Mouse (Mus musculus): ENCODE measurements around the gene Tspear. TPM values are rescaled to one million over a fixed set of nuclear protein-coding genes. Genes with fewer than 3 reads are reported as not detected.
"Not testable (repeated sequence)": the region's sequence is repeated elsewhere in the genome, so short reads cannot be mapped to it uniquely, and the experiment has no call there.

Gene Tspear
- polyA plus RNA-seq, 1 experiment = 0.07 TPM

- TF ChIP-seq POLR2A (IDR thresholded peaks at IDR 0.05; ENCODE audit: control insufficient read depth, low read depth, low read length) = no peak
- no peak for TF ChIP-seq CTCF (IDR thresholded peaks at IDR 0.05; ENCODE audit: control insufficient read depth, insufficient read depth, insufficient replicate concordance, low read depth, low read length)
- Histone ChIP-seq H3K36me3 (ENCODE audit: control insufficient read depth, insufficient read depth, low read length) (no peaks in the 10 kb centered on the region), H3K27me3 (ENCODE audit: control insufficient read depth, insufficient read depth, low read length) (no peaks in the 10 kb centered on the region), H3K27ac (ENCODE audit: control insufficient read depth, insufficient read depth, low read depth, low read length) (no peak overlapping the region), H3K4me3 (ENCODE audit: control insufficient read depth, low read depth, low read length) (no peak overlapping the region), H3K4me1 (ENCODE audit: control insufficient read depth, insufficient read depth, low read length) (no peaks in the 10 kb centered on the region)
Measured at GRCm38 (mm10) chr10:77738929-77739328, 52.6 kb downstream of the Tspear start.

GRCm38 (mm10) chr10:77741924-77742688 is 55.7 kb downstream of the Tspear start, which contains the start of gene Gm18596:
Gene Gm18596 (minus strand): TSS chr10:77742638.
- not testable (repeated sequence) for H3K4me3 ChIP-seq (ENCODE audit: control insufficient read depth, low read depth, low read length); H3K27ac ChIP-seq (ENCODE audit: control insufficient read depth, insufficient read depth, low read depth, low read length); H3K36me3 ChIP-seq (ENCODE audit: control insufficient read depth, insufficient read depth, low read length); H3K4me1 ChIP-seq (ENCODE audit: control insufficient read depth, insufficient read depth, low read length); H3K27me3 ChIP-seq (ENCODE audit: control insufficient read depth, insufficient read depth, low read length)

GRCm38 (mm10) chr10:77750686-77751085 is 64.3 kb downstream of the Tspear start:
- not testable (repeated sequence) for H3K36me3 ChIP-seq (ENCODE audit: control insufficient read depth, insufficient read depth, low read length); H3K4me3 ChIP-seq (ENCODE audit: control insufficient read depth, low read depth, low read length); H3K4me1 ChIP-seq (ENCODE audit: control insufficient read depth, insufficient read depth, low read length); H3K27ac ChIP-seq (ENCODE audit: control insufficient read depth, insufficient read depth, low read depth, low read length); H3K27me3 ChIP-seq (ENCODE audit: control insufficient read depth, insufficient read depth, low read length)

- H3K36me3 ChIP-seq (ENCODE audit: control insufficient read depth, insufficient read depth, low read length); H3K27me3 ChIP-seq (ENCODE audit: control insufficient read depth, insufficient read depth, low read length); H3K27ac ChIP-seq (ENCODE audit: control insufficient read depth, insufficient read depth, low read depth, low read length); H3K4me3 ChIP-seq (ENCODE audit: control insufficient read depth, low read depth, low read length); H3K4me1 ChIP-seq (ENCODE audit: control insufficient read depth, insufficient read depth, low read length): not testable (repeated sequence)
Measured at GRCm38 (mm10) chr10:77751254-77751653, 64.9 kb downstream of the Tspear start, which contains the start of gene Gm9736. Gene Gm9736 (minus strand): TSS chr10:77751354.

GRCm38 (mm10) chr10:77752312-77752711 is 65.9 kb downstream of the Tspear start:
- H3K36me3 ChIP-seq (ENCODE audit: control insufficient read depth, insufficient read depth, low read length); H3K27ac ChIP-seq (ENCODE audit: control insufficient read depth, insufficient read depth, low read depth, low read length); H3K4me1 ChIP-seq (ENCODE audit: control insufficient read depth, insufficient read depth, low read length); H3K4me3 ChIP-seq (ENCODE audit: control insufficient read depth, low read depth, low read length); H3K27me3 ChIP-seq (ENCODE audit: control insufficient read depth, insufficient read depth, low read length): not testable (repeated sequence)

- TF ChIP-seq CTCF (IDR thresholded peaks at IDR 0.05; ENCODE audit: control insufficient read depth, insufficient read depth, insufficient replicate concordance, low read depth, low read length) (no peak), POLR2A (IDR thresholded peaks at IDR 0.05; ENCODE audit: control insufficient read depth, low read depth, low read length) (no peak)
- H3K36me3 ChIP-seq (ENCODE audit: control insufficient read depth, insufficient read depth, low read length) = no peaks in the 10 kb centered on the region
- H3K27ac ChIP-seq (ENCODE audit: control insufficient read depth, insufficient read depth, low read depth, low read length) = no peak overlapping the region
- no peak overlapping the region for H3K4me3 ChIP-seq (ENCODE audit: control insufficient read depth, low read depth, low read length)
- H3K4me1 ChIP-seq (ENCODE audit: control insufficient read depth, insufficient read depth, low read length) = no peaks in the 10 kb centered on the region
- no peaks in the 10 kb centered on the region for H3K27me3 ChIP-seq (ENCODE audit: control insufficient read depth, insufficient read depth, low read length)
Measured at GRCm38 (mm10) chr10:77753448-77753847, 67.1 kb downstream of the Tspear start.

GRCm38 (mm10) chr10:77759582-77759981 is 73.2 kb downstream of the Tspear start, which contains the start of gene Gm3233:
Gene Gm3233 (minus strand): TSS chr10:77759682.
- not testable (repeated sequence) for H3K4me3 ChIP-seq (ENCODE audit: control insufficient read depth, low read depth, low read length); H3K36me3 ChIP-seq (ENCODE audit: control insufficient read depth, insufficient read depth, low read length); H3K27ac ChIP-seq (ENCODE audit: control insufficient read depth, insufficient read depth, low read depth, low read length); H3K4me1 ChIP-seq (ENCODE audit: control insufficient read depth, insufficient read depth, low read length); H3K27me3 ChIP-seq (ENCODE audit: control insufficient read depth, insufficient read depth, low read length)

GRCm38 (mm10) chr10:77769727-77770126 is 83.4 kb downstream of the Tspear start:
- Histone ChIP-seq H3K27ac (ENCODE audit: control insufficient read depth, insufficient read depth, low read depth, low read length) (no peak overlapping the region), H3K4me3 (ENCODE audit: control insufficient read depth, low read depth, low read length) (no peak overlapping the region), H3K4me1 (ENCODE audit: control insufficient read depth, insufficient read depth, low read length) (no peaks in the 10 kb centered on the region), H3K36me3 (ENCODE audit: control insufficient read depth, insufficient read depth, low read length) (no peaks in the 10 kb centered on the region), H3K27me3 (ENCODE audit: control insufficient read depth, insufficient read depth, low read length) (no peaks in the 10 kb centered on the region)
- no peak for TF ChIP-seq POLR2A (IDR thresholded peaks at IDR 0.05; ENCODE audit: control insufficient read depth, low read depth, low read length)
- no peak for TF ChIP-seq CTCF (IDR thresholded peaks at IDR 0.05; ENCODE audit: control insufficient read depth, insufficient read depth, insufficient replicate concordance, low read depth, low read length)

GRCm38 (mm10) chr10:77771225-77771624 is 84.9 kb downstream of the Tspear start, which contains the start of gene Gm3238:
Gene Gm3238 (minus strand): TSS chr10:77771325.
- H3K27me3 ChIP-seq (ENCODE audit: control insufficient read depth, insufficient read depth, low read length); H3K27ac ChIP-seq (ENCODE audit: control insufficient read depth, insufficient read depth, low read depth, low read length); H3K4me1 ChIP-seq (ENCODE audit: control insufficient read depth, insufficient read depth, low read length); H3K36me3 ChIP-seq (ENCODE audit: control insufficient read depth, insufficient read depth, low read length); H3K4me3 ChIP-seq (ENCODE audit: control insufficient read depth, low read depth, low read length): not testable (repeated sequence)

GRCm38 (mm10) chr10:77772142-77772541 is 85.8 kb downstream of the Tspear start:
- H3K4me1 ChIP-seq (ENCODE audit: control insufficient read depth, insufficient read depth, low read length); H3K27ac ChIP-seq (ENCODE audit: control insufficient read depth, insufficient read depth, low read depth, low read length); H3K27me3 ChIP-seq (ENCODE audit: control insufficient read depth, insufficient read depth, low read length); H3K36me3 ChIP-seq (ENCODE audit: control insufficient read depth, insufficient read depth, low read length); H3K4me3 ChIP-seq (ENCODE audit: control insufficient read depth, low read depth, low read length): not testable (repeated sequence)

- not testable (repeated sequence) for H3K27me3 ChIP-seq (ENCODE audit: control insufficient read depth, insufficient read depth, low read length)
Measured at GRCm38 (mm10) chr10:77776844-77777243, 90.5 kb downstream of the Tspear start, which contains the start of gene Gm7138. Gene Gm7138 (minus strand): TSS chr10:77776944.

More at GRCm38 (mm10) chr10:77776844-77777243, 90.5 kb downstream of the Tspear start, which contains the start of gene Gm7138:
- H3K4me1 ChIP-seq (ENCODE audit: control insufficient read depth, insufficient read depth, low read length); H3K36me3 ChIP-seq (ENCODE audit: control insufficient read depth, insufficient read depth, low read length); H3K4me3 ChIP-seq (ENCODE audit: control insufficient read depth, low read depth, low read length); H3K27ac ChIP-seq (ENCODE audit: control insufficient read depth, insufficient read depth, low read depth, low read length): not testable (repeated sequence)

All from testis, adult 2 months (tissue).